Mouse (Mus musculus) neural tube, embryonic 15.5 days (tissue): Measurements from ENCODE around the gene Trp53. TPM values are rescaled to one million over a fixed set of nuclear protein-coding genes. Genes with fewer than 3 reads are reported as not detected.

Experiments used
- microRNA counts: library from miRNA; unstranded; fragments of <30 nt; microRNA quantifications from one replicate; lab custom pipeline; 2016
- microRNA-seq: library from miRNA; unstranded; fragments of <30 nt; microRNA quantifications from one replicate; pipeline ENCODE4, GENCODE M21; 2017
- polyA plus RNA-seq: library from polyadenylated mRNA; unstranded; fragments of >200 nt; fragmentation: Nextera tagmentation; extraction: Ambion mirVana; gene quantifications from 2 replicates; pipeline ENCODE4 v1.2.1, GENCODE M21; 2015

The Trp53 gene
- polyA plus RNA-seq, 1 experiment from 2014 or later, result 51.8 TPM

MicroRNA genes within 50 kb of the gene (microRNA counts, 519-probe panel; counts per million panel counts)
- 2,296 counts per million, percentile 51 among the panel's probes with 10 or more counts for microRNA mmu-miR-467f (lab: Ali Mortazavi, UCI)

Small RNA genes within 50 kb of the gene (microRNA-seq; reads per million reads assigned to microRNA genes)
- not detected for gene Mir467f

Other genes starting within 250 kb of the Trp53 start
- 213 and 250 TPM in 2 replicates for gene Rnf227, start 239.9 kb upstream of the Trp53 start, polyA plus RNA-seq
- gene Chd3, start 211.0 kb upstream of the Trp53 start, polyA plus RNA-seq, result 70.6 and 76.1 TPM in 2 replicates
- 130 and 132 TPM in 2 replicates for gene Naa38, start 184.9 kb upstream of the Trp53 start, polyA plus RNA-seq
- gene Cyb5d1, start 184.7 kb upstream of the Trp53 start, polyA plus RNA-seq, result 29.7 and 31.5 TPM in 2 replicates
- 6.2 and 9.1 TPM in 2 replicates for gene Tmem88, start 182.1 kb upstream of the Trp53 start, polyA plus RNA-seq
- gene Kdm6b, start 166.7 kb upstream of the Trp53 start, polyA plus RNA-seq, result 29.4 and 32.6 TPM in 2 replicates
- gene Dnah2, start 31.2 kb upstream of the Trp53 start, polyA plus RNA-seq, result 3.1 and 3.5 TPM in 2 replicates
- 113 and 126 TPM in 2 replicates for gene Efnb3, start 20.2 kb upstream of the Trp53 start, polyA plus RNA-seq
- 18.1 and 18.8 TPM in 2 replicates for gene Wrap53, start 104 bp upstream of the Trp53 start, polyA plus RNA-seq
- gene Atp1b2, start 25.6 kb downstream of the Trp53 start, polyA plus RNA-seq, result 76.7 and 77.0 TPM in 2 replicates
- gene Shbg, start 37.5 kb downstream of the Trp53 start, polyA plus RNA-seq, result not detected in 2 replicates
- 22.0 and 24.7 TPM in 2 replicates for gene Sat2, start 41.7 kb downstream of the Trp53 start, polyA plus RNA-seq
- 32.5 and 38.7 TPM in 2 replicates for gene Fxr2, start 52.6 kb downstream of the Trp53 start, polyA plus RNA-seq
- not detected in 2 replicates for gene Sox15, start 75.0 kb downstream of the Trp53 start, polyA plus RNA-seq
- gene Mpdu1, start 82.3 kb downstream of the Trp53 start, polyA plus RNA-seq, result 95.1 and 101 TPM in 2 replicates
- gene Cd68, start 85.8 kb downstream of the Trp53 start, polyA plus RNA-seq, result 9.0 and 13.0 TPM in 2 replicates
- gene Eif4a1, start 92.1 kb downstream of the Trp53 start, polyA plus RNA-seq, result 437 and 477 TPM in 2 replicates
- 90.8 and 109 TPM in 2 replicates for gene Senp3, start 101.7 kb downstream of the Trp53 start, polyA plus RNA-seq
- 0.19 and 0.43 TPM in 2 replicates for gene Tnfsf13, start 105.4 kb downstream of the Trp53 start, polyA plus RNA-seq
- 4.1 and 5.3 TPM in 2 replicates for gene Tnfsf12, start 115.5 kb downstream of the Trp53 start, polyA plus RNA-seq
- gene Tnfsfm13, start 115.7 kb downstream of the Trp53 start, polyA plus RNA-seq, result 1.8 and 2.3 TPM in 2 replicates
- 13.2 and 18.7 TPM in 2 replicates for gene Polr2a, start 178.3 kb downstream of the Trp53 start, polyA plus RNA-seq
- 0.19 TPM in 1 of 2 replicates, not detected in the other for gene Slc35g3, start 181.6 kb downstream of the Trp53 start, polyA plus RNA-seq
- gene Zbtb4, start 185.6 kb downstream of the Trp53 start, polyA plus RNA-seq, result 4.7 and 5.3 TPM in 2 replicates
- gene Chrnb1, start 215.6 kb downstream of the Trp53 start, polyA plus RNA-seq, result 2.1 and 3.0 TPM in 2 replicates
- 8.5 and 8.7 TPM in 2 replicates for gene Fgf11, start 221.5 kb downstream of the Trp53 start, polyA plus RNA-seq
- gene Tmem102, start 225.3 kb downstream of the Trp53 start, polyA plus RNA-seq, result 1.1 and 4.2 TPM in 2 replicates
- gene Gm39566, start 234.9 kb downstream of the Trp53 start, polyA plus RNA-seq, result not detected in 2 replicates
- gene Spem2, start 238.1 kb downstream of the Trp53 start, polyA plus RNA-seq, result not detected in 2 replicates
- 0.29 and 0.34 TPM in 2 replicates for gene Spem1, start 241.8 kb downstream of the Trp53 start, polyA plus RNA-seq